Mouse (Mus musculus): ENCODE measurements around the gene Shcbp1l. TPM values are rescaled to one million over a fixed set of nuclear protein-coding genes. Genes with fewer than 3 reads are reported as not detected.
"Not testable (repeated sequence)": the region's sequence is repeated elsewhere in the genome, so short reads cannot be mapped to it uniquely, and the experiment has no call there.

Gene Shcbp1l
- total and polyA plus RNA-seq, 3 experiments, result 0.06 TPM; not detected in 2

- no peak overlapping the region for H3K27ac ChIP-seq
- DNase-seq, result no peak
- H3K27me3 ChIP-seq (ENCODE audit: control insufficient read depth, insufficient read depth, low read length), result no peaks in the 10 kb centered on the region
- H3K36me3 ChIP-seq (ENCODE audit: control insufficient read depth, insufficient read depth, low read length), result no peaks in the 10 kb centered on the region
- H3K4me3 ChIP-seq, result no peak overlapping the region
- TF ChIP-seq EP300 (IDR thresholded peaks at IDR 0.05; ENCODE audit: insufficient read depth, low read depth, low read length) (no peak), CTCF (IDR thresholded peaks at IDR 0.05) (no peak), POLR2A (IDR thresholded peaks at IDR 0.05; ENCODE audit: insufficient read depth, low read depth, low read length) (no peak)
- no peak overlapping the region for H3K9ac ChIP-seq (ENCODE audit: low read depth, low read length)
- H3K79me2 ChIP-seq (replicated peaks; ENCODE audit: control insufficient read depth, insufficient read depth, low read length), result no peaks in the 10 kb centered on the region
- H3K4me1 ChIP-seq (ENCODE audit: control insufficient read depth, insufficient read depth, low read length), result no peaks in the 10 kb centered on the region
- intact Hi-C loops (cut with DNase I), result no loop called here
- 91% methylated on average over 6 of the region's 6 CpGs for WGBS
Measured at GRCm38 (mm10) chr1:153411723-153412122, 13.2 kb upstream of the Shcbp1l start.

- DNase-seq; H3K79me2 ChIP-seq (replicated peaks; ENCODE audit: control insufficient read depth, insufficient read depth, low read length); H3K36me3 ChIP-seq (ENCODE audit: control insufficient read depth, insufficient read depth, low read length); H3K9ac ChIP-seq (ENCODE audit: low read depth, low read length); H3K27me3 ChIP-seq (ENCODE audit: control insufficient read depth, insufficient read depth, low read length); H3K4me1 ChIP-seq (ENCODE audit: control insufficient read depth, insufficient read depth, low read length); intact Hi-C loops (cut with DNase I); H3K27ac ChIP-seq; H3K4me3 ChIP-seq: not testable (repeated sequence)
- WGBS, result 82% methylated on average over 3 of the region's 4 CpGs
Measured at GRCm38 (mm10) chr1:153412663-153413396, 12.1 kb upstream of the Shcbp1l start.

GRCm38 (mm10) chr1:153413397-153414020 is 11.5 kb upstream of the Shcbp1l start:
- H3K79me2 ChIP-seq (replicated peaks; ENCODE audit: control insufficient read depth, insufficient read depth, low read length); H3K27me3 ChIP-seq (ENCODE audit: control insufficient read depth, insufficient read depth, low read length); H3K4me1 ChIP-seq (ENCODE audit: control insufficient read depth, insufficient read depth, low read length); H3K4me3 ChIP-seq; H3K36me3 ChIP-seq (ENCODE audit: control insufficient read depth, insufficient read depth, low read length); H3K9ac ChIP-seq (ENCODE audit: low read depth, low read length); intact Hi-C loops (cut with DNase I): not testable (repeated sequence)
- DNase-seq, result peak in 1 of 2 experiments; percentile 28
- H3K27ac ChIP-seq, result peak overlapping the region; percentile 12; the same call in 1 of the 2 replicates
- WGBS, result 87% methylated on average over 13 of the region's 13 CpGs

- TF ChIP-seq POLR2A (IDR thresholded peaks at IDR 0.05; ENCODE audit: insufficient read depth, low read depth, low read length), result peak; percentile 45; the same call in 1 of the 2 replicates
- peak; percentile 76 to 91 for DNase-seq
- intact Hi-C loops (cut with DNase I); H3K79me2 ChIP-seq (replicated peaks; ENCODE audit: control insufficient read depth, insufficient read depth, low read length); H3K36me3 ChIP-seq (ENCODE audit: control insufficient read depth, insufficient read depth, low read length); H3K4me3 ChIP-seq; H3K9ac ChIP-seq (ENCODE audit: low read depth, low read length); H3K4me1 ChIP-seq (ENCODE audit: control insufficient read depth, insufficient read depth, low read length); H3K27me3 ChIP-seq (ENCODE audit: control insufficient read depth, insufficient read depth, low read length): not testable (repeated sequence)
- peak overlapping the region; percentile 47 for H3K27ac ChIP-seq
- WGBS, result 76% methylated on average over 24 of the region's 24 CpGs
Measured at GRCm38 (mm10) chr1:153414114-153414723, 10.7 kb upstream of the Shcbp1l start.

- 83% methylated on average over 4 of the region's 4 CpGs for WGBS
- H3K79me2 ChIP-seq (replicated peaks; ENCODE audit: control insufficient read depth, insufficient read depth, low read length), result no peaks in the 10 kb centered on the region
- DNase-seq, result peak; percentile 55 to 83
- TF ChIP-seq EP300 (IDR thresholded peaks at IDR 0.05; ENCODE audit: insufficient read depth, low read depth, low read length) (no peak), CTCF (IDR thresholded peaks at IDR 0.05) (no peak), POLR2A (IDR thresholded peaks at IDR 0.05; ENCODE audit: insufficient read depth, low read depth, low read length) (no peak)
- no peaks in the 10 kb centered on the region for H3K27me3 ChIP-seq (ENCODE audit: control insufficient read depth, insufficient read depth, low read length)
- H3K4me3 ChIP-seq, result no peak overlapping the region
- peak overlapping the region; percentile 47 for H3K27ac ChIP-seq
- intact Hi-C loops (cut with DNase I), result no loop called here
- H3K9ac ChIP-seq (ENCODE audit: low read depth, low read length), result no peak overlapping the region
- no peaks in the 10 kb centered on the region for H3K4me1 ChIP-seq (ENCODE audit: control insufficient read depth, insufficient read depth, low read length)
- no peaks in the 10 kb centered on the region for H3K36me3 ChIP-seq (ENCODE audit: control insufficient read depth, insufficient read depth, low read length)
Measured at GRCm38 (mm10) chr1:153414962-153415361, 10.0 kb upstream of the Shcbp1l start.

- H3K27me3 ChIP-seq (ENCODE audit: control insufficient read depth, insufficient read depth, low read length); H3K4me3 ChIP-seq; H3K79me2 ChIP-seq (replicated peaks; ENCODE audit: control insufficient read depth, insufficient read depth, low read length); H3K27ac ChIP-seq; intact Hi-C loops (cut with DNase I); H3K36me3 ChIP-seq (ENCODE audit: control insufficient read depth, insufficient read depth, low read length); DNase-seq; H3K9ac ChIP-seq (ENCODE audit: low read depth, low read length); H3K4me1 ChIP-seq (ENCODE audit: control insufficient read depth, insufficient read depth, low read length): not testable (repeated sequence)
- 81% methylated on average over 3 of the region's 5 CpGs for WGBS
Measured at GRCm38 (mm10) chr1:153415742-153416141, 9.2 kb upstream of the Shcbp1l start.

- H3K4me3 ChIP-seq; H3K27ac ChIP-seq; H3K27me3 ChIP-seq (ENCODE audit: control insufficient read depth, insufficient read depth, low read length); H3K79me2 ChIP-seq (replicated peaks; ENCODE audit: control insufficient read depth, insufficient read depth, low read length); H3K9ac ChIP-seq (ENCODE audit: low read depth, low read length); H3K36me3 ChIP-seq (ENCODE audit: control insufficient read depth, insufficient read depth, low read length); H3K4me1 ChIP-seq (ENCODE audit: control insufficient read depth, insufficient read depth, low read length); intact Hi-C loops (cut with DNase I); DNase-seq: not testable (repeated sequence)
- 87% methylated on average over 3 of the region's 3 CpGs for WGBS
Measured at GRCm38 (mm10) chr1:153416271-153416832, 8.6 kb upstream of the Shcbp1l start.

GRCm38 (mm10) chr1:153417805-153418204 is 7.2 kb upstream of the Shcbp1l start:
- H3K27ac ChIP-seq; H3K4me1 ChIP-seq (ENCODE audit: control insufficient read depth, insufficient read depth, low read length); H3K36me3 ChIP-seq (ENCODE audit: control insufficient read depth, insufficient read depth, low read length); H3K79me2 ChIP-seq (replicated peaks; ENCODE audit: control insufficient read depth, insufficient read depth, low read length); intact Hi-C loops (cut with DNase I); H3K27me3 ChIP-seq (ENCODE audit: control insufficient read depth, insufficient read depth, low read length); H3K4me3 ChIP-seq; H3K9ac ChIP-seq (ENCODE audit: low read depth, low read length); DNase-seq: not testable (repeated sequence)
- 83% methylated on average over 4 of the region's 4 CpGs for WGBS

All from heart, adult 2 months (tissue).